Mouse (Mus musculus): ENCODE measurements at regions not wholly inside any gene's neighbourhood (a gene's known extent, or its start where the extent isn't known, plus 50 kb on each side); places are given as distances from the start of the nearest gene placed in this dataset.
A peak's percentile ranks its signal among the peaks of the same experiment; 100 is the strongest.

DNA sequence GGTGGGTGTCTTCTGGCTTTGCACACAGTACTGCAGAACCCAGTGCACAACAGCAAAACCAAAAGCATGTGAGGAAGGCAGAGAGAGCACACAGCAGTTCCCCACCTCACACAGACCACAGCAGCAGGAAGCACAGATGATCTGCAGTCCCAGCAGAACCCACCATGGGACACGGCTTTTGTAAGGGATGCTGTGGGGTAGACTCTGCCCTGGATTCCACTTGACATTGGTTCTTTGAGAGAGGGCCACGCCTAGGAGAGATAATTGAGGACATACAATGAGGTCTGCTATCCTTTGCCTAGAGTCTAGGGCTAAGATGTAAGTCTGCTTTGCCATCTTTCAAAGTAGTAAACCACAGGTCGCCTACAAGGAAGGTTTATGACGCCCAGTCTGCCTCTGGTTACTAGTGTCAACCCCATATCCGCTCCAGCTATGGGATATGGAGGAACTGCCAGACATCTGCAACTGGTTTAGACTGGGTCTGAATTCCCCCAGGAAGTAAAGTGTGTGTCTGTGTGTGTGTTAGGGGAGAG is 89.3 kb upstream of the Tnfaip3 start:
- Histone ChIP-seq H3K27ac (no peak overlapping the region), H3K9me3 (ENCODE audit: control insufficient read depth, low read length) (no peaks in the 10 kb centered on the region), H3K27me3 (ENCODE audit: control insufficient read depth, insufficient read depth, low read length) (no peaks in the 10 kb centered on the region), H3K9ac (replicated peaks) (no peak overlapping the region), H3K4me3 (ENCODE audit: insufficient read depth in 1 of 2, low read depth in 2 of 2, low read length in 2 of 2) (no peak overlapping the region), H3K4me2 (ENCODE audit: low read depth) (no peak overlapping the region), H3K36me3 (replicated peaks; ENCODE audit: control insufficient read depth, insufficient read depth, low read depth) (no peaks in the 10 kb centered on the region), H3K4me1 (replicated peaks; ENCODE audit: control insufficient read depth in 2 of 2, insufficient read depth in 2 of 2, low read length in 1 of 2) (no peaks in the 10 kb centered on the region)
- TF ChIP-seq EP300 (IDR thresholded peaks at IDR 0.05; ENCODE audit: low read depth) (no peak), CTCF (IDR thresholded peaks at IDR 0.05; ENCODE audit: low read depth) (no peak)
- no peak for DNase-seq (ENCODE audit: low read depth in 3 of 3, low spot score in 3 of 3)
- ATAC-seq (ENCODE audit: insufficient read depth) = no peak
- WGBS (ENCODE audit: insufficient replicate concordance) = 21% methylated on average over 5 of the region's 5 CpGs

DNA sequence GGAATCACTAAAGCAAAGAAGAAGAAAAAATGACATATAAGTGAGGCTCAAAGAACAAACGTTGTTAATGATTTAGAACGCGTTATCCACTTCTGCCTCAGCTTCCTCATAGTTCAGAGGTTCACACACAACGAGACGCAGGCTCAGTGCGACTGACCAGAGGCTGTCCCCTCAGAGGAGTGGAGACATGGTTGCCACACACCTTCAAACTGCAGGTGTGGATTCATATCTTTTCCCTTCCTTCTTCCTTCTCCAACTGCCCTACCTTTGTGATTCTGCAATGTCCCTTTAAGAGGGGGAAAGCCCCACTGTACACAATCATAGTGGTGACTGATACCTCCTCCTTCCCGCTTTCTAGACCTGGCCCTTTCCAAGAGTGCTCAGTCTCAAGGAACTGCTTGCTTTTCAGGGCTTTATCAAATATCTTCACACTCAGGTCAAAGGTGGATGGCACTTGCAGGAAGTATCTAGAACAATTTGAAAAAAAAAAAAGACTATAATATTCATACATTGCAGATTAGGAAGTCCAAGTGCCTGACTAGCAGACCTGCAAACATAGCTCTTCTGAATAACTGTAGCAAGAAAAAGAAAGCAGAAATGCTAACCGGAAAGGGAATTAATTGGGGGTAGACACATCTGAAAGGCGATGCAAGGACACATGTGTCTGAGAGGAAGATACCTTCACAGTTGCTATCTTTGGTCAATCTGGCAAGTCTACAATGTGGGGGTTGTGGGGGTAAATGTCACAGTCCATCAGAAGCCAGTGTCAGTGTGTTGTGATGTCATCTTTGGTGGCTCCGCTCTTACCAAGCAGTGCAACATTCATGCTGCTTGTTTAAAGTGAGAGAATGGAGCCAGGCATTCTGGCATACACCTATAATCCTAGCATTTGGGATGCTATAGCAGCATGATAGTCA is 84.2 kb upstream of the Tnfaip3 start:
- DNase-seq (ENCODE audit: low read depth in 3 of 3, low spot score in 3 of 3) (no peak), ATAC-seq (ENCODE audit: insufficient read depth) (no peak)
- Histone ChIP-seq H3K4me1 (replicated peaks; ENCODE audit: control insufficient read depth in 2 of 2, insufficient read depth in 2 of 2, low read length in 1 of 2) (no peaks in the 10 kb centered on the region), H3K4me3 (ENCODE audit: insufficient read depth in 1 of 2, low read depth in 2 of 2, low read length in 2 of 2) (no peak overlapping the region), H3K9ac (replicated peaks) (no peak overlapping the region), H3K36me3 (replicated peaks; ENCODE audit: control insufficient read depth, insufficient read depth, low read depth) (no peaks in the 10 kb centered on the region), H3K4me2 (ENCODE audit: low read depth) (no peak overlapping the region), H3K27me3 (ENCODE audit: control insufficient read depth, insufficient read depth, low read length) (no peaks in the 10 kb centered on the region), H3K9me3 (ENCODE audit: control insufficient read depth, low read length) (no peaks in the 10 kb centered on the region), H3K27ac (no peak overlapping the region)
- TF ChIP-seq EP300 (IDR thresholded peaks at IDR 0.05; ENCODE audit: low read depth) = no peak
- 56% methylated on average over 10 of the region's 10 CpGs for WGBS (ENCODE audit: insufficient replicate concordance)

DNA sequence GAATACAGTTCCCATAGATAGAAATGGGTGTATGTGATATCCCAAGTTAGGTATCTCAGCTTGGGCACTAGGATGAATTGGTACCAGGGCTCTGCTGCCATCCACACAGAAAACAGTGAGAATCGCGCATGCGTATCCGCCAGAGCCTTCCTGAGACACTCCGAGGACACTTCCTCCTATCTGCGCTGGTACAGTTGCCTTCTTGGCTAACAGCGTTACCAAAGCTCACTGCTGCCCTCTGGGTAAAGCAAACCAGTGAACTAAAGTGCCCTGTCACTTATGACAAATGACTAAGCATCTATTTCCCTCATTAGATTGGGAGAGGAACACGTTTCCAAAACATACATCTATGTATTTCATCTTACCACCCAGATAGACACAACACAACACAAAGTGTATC is 78.8 kb upstream of the Tnfaip3 start:
- no peaks in the 10 kb centered on the region for H3K36me3 ChIP-seq (replicated peaks; ENCODE audit: control insufficient read depth, insufficient read depth, low read depth)
- H3K9me3 ChIP-seq (ENCODE audit: control insufficient read depth, low read length) = no peaks in the 10 kb centered on the region
- TF ChIP-seq EP300 (IDR thresholded peaks at IDR 0.05; ENCODE audit: low read depth) = no peak
- peak; percentile 51 for TF ChIP-seq CTCF (IDR thresholded peaks at IDR 0.05; ENCODE audit: low read depth)
- no peak overlapping the region for H3K4me2 ChIP-seq (ENCODE audit: low read depth)
- ATAC-seq (ENCODE audit: insufficient read depth) (peak; percentile 47), DNase-seq (ENCODE audit: low read depth in 3 of 3, low spot score in 3 of 3) (peak; percentile 26 to 49 (median 46))
- no peaks in the 10 kb centered on the region for H3K27me3 ChIP-seq (ENCODE audit: control insufficient read depth, insufficient read depth, low read length)
- H3K9ac ChIP-seq (replicated peaks) = no peak overlapping the region
- no peak overlapping the region for H3K4me3 ChIP-seq (ENCODE audit: insufficient read depth in 1 of 2, low read depth in 2 of 2, low read length in 2 of 2)
- 4% methylated on average over 8 of the region's 8 CpGs for WGBS (ENCODE audit: insufficient replicate concordance)
- no peak overlapping the region for H3K27ac ChIP-seq
- H3K4me1 ChIP-seq (replicated peaks; ENCODE audit: control insufficient read depth in 2 of 2, insufficient read depth in 2 of 2, low read length in 1 of 2) = peaks cover 0 to 3% of the 10 kb centered on the region in 2 experiments; a peak in 1 of 4 replicates

DNA sequence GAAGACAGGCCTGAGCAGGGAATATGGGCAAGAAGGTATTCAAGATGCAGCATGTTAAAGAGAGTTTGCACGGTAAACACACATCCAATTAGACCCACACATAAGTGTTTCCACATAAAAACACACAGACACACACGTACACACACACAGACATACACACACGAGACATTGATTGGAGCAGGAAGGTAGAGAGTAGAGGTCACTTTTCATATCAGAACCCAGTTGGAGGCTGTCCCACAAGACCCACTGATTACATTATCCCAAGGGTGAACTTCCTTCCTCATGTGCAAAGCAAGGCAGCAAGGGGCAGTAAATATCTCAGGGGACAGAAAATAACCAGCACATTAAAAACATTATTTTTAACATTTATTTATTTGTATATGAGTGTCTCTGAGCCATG is 78.2 kb upstream of the Tnfaip3 start:
- Histone ChIP-seq H3K9me3 (ENCODE audit: control insufficient read depth, low read length) (no peaks in the 10 kb centered on the region), H3K4me3 (ENCODE audit: insufficient read depth in 1 of 2, low read depth in 2 of 2, low read length in 2 of 2) (no peak overlapping the region), H3K27me3 (ENCODE audit: control insufficient read depth, insufficient read depth, low read length) (no peaks in the 10 kb centered on the region), H3K9ac (replicated peaks) (no peak overlapping the region), H3K4me2 (ENCODE audit: low read depth) (no peak overlapping the region), H3K4me1 (replicated peaks; ENCODE audit: control insufficient read depth in 2 of 2, insufficient read depth in 2 of 2, low read length in 1 of 2) (peaks cover 0 to 3% of the 10 kb centered on the region in 2 experiments; a peak in 1 of 4 replicates), H3K36me3 (replicated peaks; ENCODE audit: control insufficient read depth, insufficient read depth, low read depth) (no peaks in the 10 kb centered on the region), H3K27ac (no peak overlapping the region)
- no peak for DNase-seq (ENCODE audit: low read depth in 3 of 3, low spot score in 3 of 3)
- TF ChIP-seq CTCF (IDR thresholded peaks at IDR 0.05; ENCODE audit: low read depth) (no peak), EP300 (IDR thresholded peaks at IDR 0.05; ENCODE audit: low read depth) (no peak)
- ATAC-seq (ENCODE audit: insufficient read depth) = no peak
- 57% methylated on average over 3 of the region's 3 CpGs for WGBS (ENCODE audit: insufficient replicate concordance)

DNA sequence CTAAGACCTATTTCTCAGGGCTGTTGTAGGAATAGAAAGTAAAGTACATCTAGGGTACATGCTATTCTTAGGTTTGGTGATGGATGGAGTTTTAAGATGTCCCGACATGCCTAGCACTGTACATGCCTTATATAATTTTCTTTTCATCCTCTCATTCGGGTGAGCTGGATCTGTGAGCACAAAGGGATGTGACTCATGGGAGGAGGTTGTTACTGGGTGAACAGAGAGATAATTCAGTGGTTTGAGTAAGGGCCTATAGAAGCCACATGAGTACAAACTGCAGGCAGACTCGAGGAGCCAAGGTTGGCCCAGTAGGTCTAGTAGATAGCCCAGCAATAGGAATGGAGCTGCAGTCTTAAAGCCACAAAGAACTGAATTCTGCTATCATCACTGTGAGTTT is 76.5 kb upstream of the Tnfaip3 start:
- Histone ChIP-seq H3K27me3 (ENCODE audit: control insufficient read depth, insufficient read depth, low read length) (no peaks in the 10 kb centered on the region), H3K4me1 (replicated peaks; ENCODE audit: control insufficient read depth in 2 of 2, insufficient read depth in 2 of 2, low read length in 1 of 2) (peaks cover 0 to 3% of the 10 kb centered on the region in 2 experiments; a peak in 1 of 4 replicates), H3K36me3 (replicated peaks; ENCODE audit: control insufficient read depth, insufficient read depth, low read depth) (no peaks in the 10 kb centered on the region), H3K4me3 (ENCODE audit: insufficient read depth in 1 of 2, low read depth in 2 of 2, low read length in 2 of 2) (no peak overlapping the region), H3K27ac (no peak overlapping the region), H3K9me3 (ENCODE audit: control insufficient read depth, low read length) (no peaks in the 10 kb centered on the region), H3K9ac (replicated peaks) (no peak overlapping the region), H3K4me2 (ENCODE audit: low read depth) (no peak overlapping the region)
- 53% methylated on average over 3 of the region's 3 CpGs for WGBS (ENCODE audit: insufficient replicate concordance)
- DNase-seq (ENCODE audit: low read depth in 3 of 3, low spot score in 3 of 3) (no peak), ATAC-seq (ENCODE audit: insufficient read depth) (no peak)
- TF ChIP-seq CTCF (IDR thresholded peaks at IDR 0.05; ENCODE audit: low read depth) (no peak), EP300 (IDR thresholded peaks at IDR 0.05; ENCODE audit: low read depth) (no peak)
